Mouse (Mus musculus) right cerebral cortex, postnatal 14 days (tissue): ENCODE measurements at regions not wholly inside any gene's neighbourhood (a gene's known extent, or its start where the extent isn't known, plus 50 kb on each side); places are given as distances from the start of the nearest gene placed in this dataset.
A peak's percentile ranks its signal among the peaks of the same experiment; 100 is the strongest.

Experiments
- DNase-seq: peaks from one replicate; pipeline ENCODE4 v3.0.0; 2022

GRCm38 (mm10) chr1:71897464-71898051, 244.6 kb upstream of the Fn1 start:
- DNase-seq: peak; percentile 17

- DNase-seq: no peak
Measured at GRCm38 (mm10) chr1:71896141-71896725, 243.2 kb upstream of the Fn1 start.

- no peak for DNase-seq
Measured at GRCm38 (mm10) chr1:71893636-71894035, 240.6 kb upstream of the Fn1 start.

GRCm38 (mm10) chr1:71887809-71888208, 234.8 kb upstream of the Fn1 start:
- no peak for DNase-seq

- DNase-seq: no peak
Measured at GRCm38 (mm10) chr1:71886903-71887302, 233.9 kb upstream of the Fn1 start.

- no peak for DNase-seq
Measured at GRCm38 (mm10) chr1:71886233-71886632, 233.2 kb upstream of the Fn1 start.

GRCm38 (mm10) chr1:71881851-71882250, 228.9 kb upstream of the Fn1 start:
- DNase-seq: no peak

- DNase-seq: no peak
Measured at GRCm38 (mm10) chr1:71881191-71881590, 228.2 kb upstream of the Fn1 start.

GRCm38 (mm10) chr1:71880480-71880879, 227.5 kb upstream of the Fn1 start:
- no peak for DNase-seq

GRCm38 (mm10) chr1:71876712-71877401, 223.9 kb upstream of the Fn1 start:
- no peak for DNase-seq

GRCm38 (mm10) chr1:71874037-71874436, 221.0 kb upstream of the Fn1 start:
- no peak for DNase-seq

- no peak for DNase-seq
Measured at GRCm38 (mm10) chr1:71865670-71866069, 212.7 kb upstream of the Fn1 start.

- no peak for DNase-seq
Measured at GRCm38 (mm10) chr1:71864749-71865148, 211.7 kb upstream of the Fn1 start.

GRCm38 (mm10) chr1:71853212-71853611, 200.2 kb upstream of the Fn1 start:
- no peak for DNase-seq

- DNase-seq: no peak
Measured at GRCm38 (mm10) chr1:71851268-71851667, 198.3 kb upstream of the Fn1 start.

GRCm38 (mm10) chr1:71848656-71849055, 195.7 kb upstream of the Fn1 start:
- DNase-seq: no peak

- no peak for DNase-seq
Measured at GRCm38 (mm10) chr1:71844938-71845685, 192.1 kb upstream of the Fn1 start.

- DNase-seq: no peak
Measured at GRCm38 (mm10) chr1:71837764-71838163, 184.8 kb upstream of the Fn1 start.

GRCm38 (mm10) chr1:71837039-71837648, 184.1 kb upstream of the Fn1 start:
- DNase-seq: no peak

- no peak for DNase-seq
Measured at GRCm38 (mm10) chr1:71830379-71830778, 177.4 kb upstream of the Fn1 start.

GRCm38 (mm10) chr1:71824410-71824809, 171.4 kb upstream of the Fn1 start:
- no peak for DNase-seq

GRCm38 (mm10) chr1:71822123-71822522, 169.1 kb upstream of the Fn1 start:
- no peak for DNase-seq

GRCm38 (mm10) chr1:71821099-71821498, 168.1 kb upstream of the Fn1 start:
- DNase-seq: no peak
